Mouse (Mus musculus): ENCODE results near the gene Col5a1. TPM values are rescaled to one million over a fixed set of nuclear protein-coding genes. Genes with fewer than 3 reads are reported as not detected.

Col5a1 gene
- polyA plus RNA-seq, 1 experiment from 2014 or later = 78.1 TPM

- Histone ChIP-seq H3K4me3 (ENCODE audit: low read length) (no peak overlapping the region), H3K4me2 (ENCODE audit: low read depth, low read length) (no peak overlapping the region), H3K9me3 (ENCODE audit: control insufficient read depth, low read length) (no peaks in the 10 kb centered on the region), H3K4me1 (ENCODE audit: control insufficient read depth, insufficient read depth, low read length) (no peaks in the 10 kb centered on the region), H3K27ac (ENCODE audit: low read length) (no peak overlapping the region), H3K9ac (ENCODE audit: low read depth, low read length) (no peak overlapping the region), H3K36me3 (ENCODE audit: control insufficient read depth, insufficient read depth, low read length) (peaks cover 4% of the 10 kb centered on the region), H3K27me3 (replicated peaks; ENCODE audit: control insufficient read depth, insufficient read depth, low read length) (no peaks in the 10 kb centered on the region)
- no peak for ATAC-seq
- WGBS = 70% methylated on average over 3 of the region's 3 CpGs
Measured at GRCm38 (mm10) chr2:28012367-28012766, 126.1 kb downstream of the Col5a1 start.

GRCm38 (mm10) chr2:28014778-28015177 lies 128.6 kb downstream of the Col5a1 start:
- H3K27me3 ChIP-seq (replicated peaks; ENCODE audit: control insufficient read depth, insufficient read depth, low read length) = no peaks in the 10 kb centered on the region
- no peak overlapping the region for H3K4me3 ChIP-seq (ENCODE audit: low read length)
- H3K9ac ChIP-seq (ENCODE audit: low read depth, low read length) = no peak overlapping the region
- no peaks in the 10 kb centered on the region for H3K4me1 ChIP-seq (ENCODE audit: control insufficient read depth, insufficient read depth, low read length)
- H3K36me3 ChIP-seq (ENCODE audit: control insufficient read depth, insufficient read depth, low read length) = peaks cover 4% of the 10 kb centered on the region
- H3K9me3 ChIP-seq (ENCODE audit: control insufficient read depth, low read length) = no peaks in the 10 kb centered on the region
- ATAC-seq = no peak
- 87% methylated on average over 3 of the region's 3 CpGs for WGBS
- H3K27ac ChIP-seq (ENCODE audit: low read length) = no peak overlapping the region
- H3K4me2 ChIP-seq (ENCODE audit: low read depth, low read length) = no peak overlapping the region

- no peak for ATAC-seq
- H3K9ac ChIP-seq (ENCODE audit: low read depth, low read length) = no peak overlapping the region
- no peak overlapping the region for H3K4me3 ChIP-seq (ENCODE audit: low read length)
- H3K9me3 ChIP-seq (ENCODE audit: control insufficient read depth, low read length) = no peaks in the 10 kb centered on the region
- no peak overlapping the region for H3K27ac ChIP-seq (ENCODE audit: low read length)
- H3K4me2 ChIP-seq (ENCODE audit: low read depth, low read length) = no peak overlapping the region
- no peaks in the 10 kb centered on the region for H3K27me3 ChIP-seq (replicated peaks; ENCODE audit: control insufficient read depth, insufficient read depth, low read length)
- no peaks in the 10 kb centered on the region; the same call in 1 of the 2 replicates for H3K36me3 ChIP-seq (ENCODE audit: control insufficient read depth, insufficient read depth, low read length)
- H3K4me1 ChIP-seq (ENCODE audit: control insufficient read depth, insufficient read depth, low read length) = no peaks in the 10 kb centered on the region
- WGBS = 94% methylated on average over 6 of the region's 6 CpGs
Measured at GRCm38 (mm10) chr2:28024416-28024815, 138.2 kb downstream of the Col5a1 start.

- H3K4me1 ChIP-seq (ENCODE audit: control insufficient read depth, insufficient read depth, low read length) = no peaks in the 10 kb centered on the region
- H3K9ac ChIP-seq (ENCODE audit: low read depth, low read length) = no peak overlapping the region
- no peak overlapping the region for H3K27ac ChIP-seq (ENCODE audit: low read length)
- WGBS = 83% methylated on average over 4 of the region's 4 CpGs
- ATAC-seq = no peak
- H3K4me2 ChIP-seq (ENCODE audit: low read depth, low read length) = no peak overlapping the region
- H3K4me3 ChIP-seq (ENCODE audit: low read length) = no peak overlapping the region
- H3K27me3 ChIP-seq (replicated peaks; ENCODE audit: control insufficient read depth, insufficient read depth, low read length) = no peaks in the 10 kb centered on the region
- H3K36me3 ChIP-seq (ENCODE audit: control insufficient read depth, insufficient read depth, low read length) = no peaks in the 10 kb centered on the region
- no peaks in the 10 kb centered on the region for H3K9me3 ChIP-seq (ENCODE audit: control insufficient read depth, low read length)
Measured at GRCm38 (mm10) chr2:28025776-28026175, 139.6 kb downstream of the Col5a1 start.

GRCm38 (mm10) chr2:28031860-28032259 lies 145.6 kb downstream of the Col5a1 start:
- 78% methylated on average over 7 of the region's 9 CpGs for WGBS
- Histone ChIP-seq H3K9ac (ENCODE audit: low read depth, low read length) (no peak overlapping the region), H3K9me3 (ENCODE audit: control insufficient read depth, low read length) (no peaks in the 10 kb centered on the region), H3K4me2 (ENCODE audit: low read depth, low read length) (no peak overlapping the region), H3K4me3 (ENCODE audit: low read length) (no peak overlapping the region), H3K36me3 (ENCODE audit: control insufficient read depth, insufficient read depth, low read length) (0 out of 2 replicates have a peak, but pooled peaks cover 7% of the 10 kb centered on the region), H3K27ac (ENCODE audit: low read length) (no peak overlapping the region), H3K4me1 (ENCODE audit: control insufficient read depth, insufficient read depth, low read length) (no peaks in the 10 kb centered on the region), H3K27me3 (replicated peaks; ENCODE audit: control insufficient read depth, insufficient read depth, low read length) (no peaks in the 10 kb centered on the region)
- no peak for ATAC-seq

- no peaks in the 10 kb centered on the region for H3K4me1 ChIP-seq (ENCODE audit: control insufficient read depth, insufficient read depth, low read length)
- ATAC-seq = no peak
Measured at GRCm38 (mm10) chr2:28032469-28032868, 146.2 kb downstream of the Col5a1 start.

GRCm38 (mm10) chr2:28034011-28034710 lies 147.9 kb downstream of the Col5a1 start:
- Histone ChIP-seq H3K27ac (ENCODE audit: low read length) (no peak overlapping the region), H3K4me1 (ENCODE audit: control insufficient read depth, insufficient read depth, low read length) (no peaks in the 10 kb centered on the region), H3K4me2 (ENCODE audit: low read depth, low read length) (no peak overlapping the region), H3K9me3 (ENCODE audit: control insufficient read depth, low read length) (no peaks in the 10 kb centered on the region), H3K27me3 (replicated peaks; ENCODE audit: control insufficient read depth, insufficient read depth, low read length) (no peaks in the 10 kb centered on the region), H3K9ac (ENCODE audit: low read depth, low read length) (no peak overlapping the region), H3K36me3 (ENCODE audit: control insufficient read depth, insufficient read depth, low read length) (0 out of 2 replicates have a peak, but pooled peaks cover 7% of the 10 kb centered on the region), H3K4me3 (ENCODE audit: low read length) (no peak overlapping the region)
- no peak for ATAC-seq
- 83% methylated on average over 13 of the region's 13 CpGs for WGBS

More at GRCm38 (mm10) chr2:28032469-28032868, 146.2 kb downstream of the Col5a1 start:
- Histone ChIP-seq H3K4me3 (ENCODE audit: low read length) (no peak overlapping the region), H3K9ac (ENCODE audit: low read depth, low read length) (no peak overlapping the region), H3K36me3 (ENCODE audit: control insufficient read depth, insufficient read depth, low read length) (0 out of 2 replicates have a peak, but pooled peaks cover 7% of the 10 kb centered on the region), H3K27ac (ENCODE audit: low read length) (no peak overlapping the region), H3K27me3 (replicated peaks; ENCODE audit: control insufficient read depth, insufficient read depth, low read length) (no peaks in the 10 kb centered on the region), H3K9me3 (ENCODE audit: control insufficient read depth, low read length) (no peaks in the 10 kb centered on the region), H3K4me2 (ENCODE audit: low read depth, low read length) (no peak overlapping the region)
- 89% methylated on average over 11 of the region's 11 CpGs for WGBS

- Histone ChIP-seq H3K9ac (ENCODE audit: low read depth, low read length) (no peak overlapping the region), H3K4me2 (ENCODE audit: low read depth, low read length) (no peak overlapping the region), H3K27me3 (replicated peaks; ENCODE audit: control insufficient read depth, insufficient read depth, low read length) (no peaks in the 10 kb centered on the region), H3K9me3 (ENCODE audit: control insufficient read depth, low read length) (no peaks in the 10 kb centered on the region), H3K4me1 (ENCODE audit: control insufficient read depth, insufficient read depth, low read length) (no peaks in the 10 kb centered on the region), H3K36me3 (ENCODE audit: control insufficient read depth, insufficient read depth, low read length) (peaks cover 7% of the 10 kb centered on the region; the same call in 1 of the 2 replicates), H3K27ac (ENCODE audit: low read length) (no peak overlapping the region), H3K4me3 (ENCODE audit: low read length) (no peak overlapping the region)
- ATAC-seq = no peak
- 86% methylated on average over 13 of the region's 13 CpGs for WGBS
Measured at GRCm38 (mm10) chr2:28036788-28037187, 150.6 kb downstream of the Col5a1 start.

- H3K27ac ChIP-seq (ENCODE audit: low read length) = no peak overlapping the region
Measured at GRCm38 (mm10) chr2:28037505-28038390, 151.5 kb downstream of the Col5a1 start.

More at GRCm38 (mm10) chr2:28037505-28038390, 151.5 kb downstream of the Col5a1 start:
- no peaks in the 10 kb centered on the region for H3K27me3 ChIP-seq (replicated peaks; ENCODE audit: control insufficient read depth, insufficient read depth, low read length)
- peaks cover 3% of the 10 kb centered on the region; the same call in 1 of the 2 replicates for H3K36me3 ChIP-seq (ENCODE audit: control insufficient read depth, insufficient read depth, low read length)
- no peak overlapping the region for H3K9ac ChIP-seq (ENCODE audit: low read depth, low read length)
- ATAC-seq = no peak
- no peak overlapping the region for H3K4me3 ChIP-seq (ENCODE audit: low read length)
- H3K4me1 ChIP-seq (ENCODE audit: control insufficient read depth, insufficient read depth, low read length) = no peaks in the 10 kb centered on the region
- H3K4me2 ChIP-seq (ENCODE audit: low read depth, low read length) = no peak overlapping the region
- H3K9me3 ChIP-seq (ENCODE audit: control insufficient read depth, low read length) = no peaks in the 10 kb centered on the region
- 67% methylated on average over 12 of the region's 12 CpGs for WGBS

Measured in intestine, embryonic 16.5 days (tissue).